Mouse (Mus musculus) heart, postnatal 10 days (tissue): ENCODE measurements at regions not wholly inside any gene's neighbourhood (a gene's known extent, or its start where the extent isn't known, plus 50 kb on each side); places are given as distances from the start of the nearest gene placed in this dataset.
A peak's percentile ranks its signal among the peaks of the same experiment; 100 is the strongest.

Experiments used
- DNase-seq, 2 experiments: peaks; one replicate each; pipeline ENCODE4 v3.0.0; 2021
- intact Hi-C: fragments of 180-260 bp; cut with DNase I; formaldehyde crosslinking; loops from one replicate; pipeline ENCODE4 v1.15.1; 2025

GRCm38 (mm10) chr1:28373351-28373750 lies 406.7 kb downstream of the Gm597 start:
- no peak for DNase-seq
- intact Hi-C loops: no loop called here

- no peak for DNase-seq
- intact Hi-C loops: no loop called here
Observed at GRCm38 (mm10) chr1:28349411-28349973, 430.6 kb downstream of the Gm597 start.

- peak; percentile 20 to 35 for DNase-seq
- intact Hi-C loops: no loop called here
Observed at GRCm38 (mm10) chr1:28348572-28348971, 431.5 kb downstream of the Gm597 start.

GRCm38 (mm10) chr1:28340054-28340453 lies 440.0 kb downstream of the Gm597 start:
- DNase-seq: peak; percentile 10 to 11
- intact Hi-C loops: no loop called here

GRCm38 (mm10) chr1:28334366-28334765 lies 445.7 kb downstream of the Gm597 start:
- intact Hi-C loops: no loop called here
- DNase-seq: no peak

- intact Hi-C loops: no loop called here
- no peak for DNase-seq
Observed at GRCm38 (mm10) chr1:28332031-28332430, 448.0 kb downstream of the Gm597 start.

- DNase-seq: no peak
- intact Hi-C loops: no loop called here
Observed at GRCm38 (mm10) chr1:28328986-28329385, 451.1 kb downstream of the Gm597 start.

- DNase-seq: no peak
- intact Hi-C loops: no loop called here
Observed at GRCm38 (mm10) chr1:28328539-28328938, 451.5 kb downstream of the Gm597 start.

GRCm38 (mm10) chr1:28324141-28324540 lies 455.9 kb downstream of the Gm597 start:
- DNase-seq: no peak
- intact Hi-C loops: no loop called here
